Mouse (Mus musculus): Measurements from ENCODE around the gene Gm49630.
"Not testable (repeated sequence)": the region's sequence is repeated elsewhere in the genome, so short reads cannot be mapped to it uniquely, and the experiment has no call there.

Gene Gm49630

DNA sequence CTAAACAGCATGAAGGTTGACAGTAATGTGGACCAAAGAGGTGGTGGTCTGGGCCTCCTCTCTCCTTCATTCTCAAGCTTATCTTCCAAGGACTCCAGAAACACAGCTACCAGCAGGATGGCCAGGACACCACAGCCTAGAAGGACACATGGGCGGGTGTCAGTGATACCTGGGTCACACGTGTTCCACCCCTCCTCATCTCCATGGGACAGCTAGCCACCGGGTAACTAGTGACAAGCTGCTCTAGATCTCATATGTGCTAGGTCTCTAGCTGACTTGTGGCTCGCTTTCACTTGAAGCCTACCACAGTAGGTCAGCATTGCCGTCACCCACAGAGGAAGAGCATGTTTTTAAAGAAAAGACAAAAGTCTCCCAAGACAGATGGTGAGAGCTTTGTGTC lies at the start of gene Gm49630:
Gene Gm49630, minus strand, starts transcription at position 101 of the 400 bp plus-strand sequence.
- DNase-seq (ENCODE audit: low read depth, low spot score): not testable (repeated sequence)

DNA sequence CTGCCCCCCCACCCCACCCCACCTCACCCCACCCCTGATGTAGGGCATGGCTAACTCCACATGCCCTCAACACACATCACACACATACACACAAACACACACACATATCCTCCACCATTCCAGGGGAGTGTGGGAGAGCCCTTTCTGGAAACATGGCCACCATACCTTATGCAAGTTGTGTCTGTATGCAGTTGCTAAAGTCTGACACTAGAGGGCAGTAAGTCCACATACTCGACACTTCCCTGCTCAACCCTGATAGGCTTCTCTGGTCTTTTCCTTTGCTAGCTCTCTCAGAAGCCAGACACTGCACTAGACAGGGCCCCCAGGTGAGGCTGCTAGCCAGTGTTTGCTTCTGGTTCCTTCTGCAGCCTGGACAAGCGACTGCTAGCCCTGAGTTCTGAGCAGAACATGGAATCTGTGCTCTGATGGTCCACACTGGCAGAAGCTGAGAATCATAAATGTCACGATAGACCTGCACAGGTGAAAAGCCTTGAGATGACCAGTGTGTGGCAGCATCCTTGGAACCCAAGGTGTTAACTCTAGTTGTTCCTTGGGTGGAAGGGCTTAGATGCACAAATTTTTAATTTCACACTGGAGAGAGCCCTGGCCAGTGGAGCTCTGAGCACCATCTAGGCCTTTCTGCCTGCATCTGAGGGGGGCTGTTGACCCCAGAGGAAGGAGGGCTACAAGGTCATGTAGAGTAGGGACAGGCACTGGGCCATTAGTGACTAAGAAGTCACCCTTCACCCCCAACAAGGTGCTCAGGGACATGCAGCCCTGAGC lies 48.6 kb upstream of the Gm49630 start:
- not testable (repeated sequence) for DNase-seq (ENCODE audit: low read depth, low spot score)

DNA sequence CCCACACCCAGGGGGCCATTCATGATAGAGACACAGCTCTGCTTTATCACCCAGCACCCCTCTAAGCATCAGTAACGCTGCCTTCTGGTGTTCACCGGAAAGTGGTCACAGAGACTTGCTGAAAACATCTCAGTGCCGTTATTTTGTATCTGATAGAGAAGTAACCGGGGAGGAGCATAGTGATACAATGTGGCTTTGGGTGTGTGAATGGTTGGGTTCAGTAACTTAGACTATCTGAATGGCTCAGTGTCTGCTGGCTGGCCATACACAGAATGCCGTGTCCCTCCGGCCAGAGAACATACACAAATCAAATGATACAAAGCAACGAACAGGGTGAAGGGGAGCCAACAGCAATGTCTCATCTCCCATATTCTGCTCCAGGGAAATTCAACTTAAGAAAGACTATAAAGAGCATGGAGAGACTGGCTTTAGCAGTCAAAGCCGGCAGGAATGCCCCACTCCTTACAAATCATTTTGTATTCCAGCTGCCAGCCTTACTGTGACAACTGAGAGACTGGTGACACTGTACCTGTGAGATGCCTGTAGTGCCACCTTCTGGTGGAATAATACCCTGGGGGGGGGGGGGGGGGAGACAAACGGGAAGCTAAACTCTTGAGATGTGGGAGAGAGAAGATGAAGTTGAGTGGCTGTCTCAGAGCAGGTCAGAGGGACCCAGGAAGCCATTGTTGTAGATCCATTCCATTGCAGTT lies 43.0 kb upstream of the Gm49630 start:
- not testable (repeated sequence) for DNase-seq (ENCODE audit: low read depth, low spot score)

DNA sequence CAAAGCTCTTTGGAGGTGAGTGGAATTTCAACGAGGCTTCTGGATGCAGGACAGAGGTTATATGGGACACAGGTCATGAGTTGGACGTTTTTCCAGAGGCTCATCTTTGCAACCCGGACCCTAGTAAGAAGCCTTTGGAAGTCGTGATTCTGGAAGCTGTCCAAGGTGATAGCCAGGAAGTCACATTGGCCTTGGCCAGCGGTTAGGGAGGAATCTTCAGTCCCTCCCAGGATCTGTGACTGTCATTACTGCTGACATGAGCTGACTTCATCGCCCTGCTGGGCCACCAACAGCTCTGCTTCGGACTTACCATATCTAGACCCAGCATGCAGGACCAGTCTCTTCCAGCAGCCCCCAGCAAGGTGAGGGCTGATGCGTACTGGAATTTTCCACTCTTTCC lies 41.6 kb upstream of the Gm49630 start:
- DNase-seq (ENCODE audit: low read depth, low spot score): not testable (repeated sequence)

DNA sequence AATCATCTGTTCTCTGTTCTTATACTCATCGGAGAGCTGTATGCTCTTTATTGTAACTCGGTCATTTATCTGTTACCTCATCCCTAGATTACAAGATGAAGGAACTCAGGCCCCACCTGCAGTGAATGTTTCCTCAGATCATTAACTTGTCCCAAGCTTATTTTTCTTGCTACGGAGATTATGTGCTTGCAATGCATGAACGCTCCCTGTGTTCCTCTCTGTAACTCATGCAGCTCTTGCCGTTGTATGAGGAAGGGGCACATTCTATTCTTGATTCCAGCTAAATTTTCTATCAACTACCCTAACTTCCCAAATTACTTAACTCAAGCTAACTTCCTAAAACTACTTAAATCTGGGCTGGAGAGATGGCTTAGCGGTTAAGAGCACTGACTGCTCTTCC lies 28.0 kb upstream of the Gm49630 start:
- not testable (repeated sequence) for DNase-seq (ENCODE audit: low read depth, low spot score)

DNA sequence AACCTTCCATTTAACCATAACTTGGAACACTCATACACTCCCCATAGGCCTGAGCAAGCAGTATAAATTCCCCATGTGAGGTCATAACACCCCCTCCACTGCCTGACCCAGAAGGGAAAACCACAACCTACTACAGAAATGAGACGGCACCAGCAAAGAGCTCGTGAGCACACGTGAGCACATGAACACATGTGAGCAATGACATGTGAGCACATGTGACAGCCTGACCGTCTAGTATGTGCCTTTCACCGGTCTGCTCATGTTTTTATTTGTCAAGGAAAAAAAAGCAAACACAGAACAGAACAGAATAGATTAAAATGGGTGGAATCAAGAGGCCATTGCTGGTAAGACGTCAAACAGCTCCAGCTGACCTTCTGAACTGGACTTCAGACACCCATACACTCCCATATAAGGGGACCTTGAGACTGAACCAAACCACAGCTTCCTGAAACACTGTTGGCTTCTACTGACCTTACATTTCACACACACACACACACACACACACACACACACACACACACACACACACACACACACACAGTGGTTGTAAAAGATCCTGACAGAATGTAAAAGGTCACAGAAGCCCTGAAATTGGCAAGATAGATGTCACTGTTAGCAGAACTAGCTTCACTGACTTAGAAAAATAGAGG lies 26.5 kb upstream of the Gm49630 start:
- not testable (repeated sequence) for DNase-seq (ENCODE audit: low read depth, low spot score)

DNA sequence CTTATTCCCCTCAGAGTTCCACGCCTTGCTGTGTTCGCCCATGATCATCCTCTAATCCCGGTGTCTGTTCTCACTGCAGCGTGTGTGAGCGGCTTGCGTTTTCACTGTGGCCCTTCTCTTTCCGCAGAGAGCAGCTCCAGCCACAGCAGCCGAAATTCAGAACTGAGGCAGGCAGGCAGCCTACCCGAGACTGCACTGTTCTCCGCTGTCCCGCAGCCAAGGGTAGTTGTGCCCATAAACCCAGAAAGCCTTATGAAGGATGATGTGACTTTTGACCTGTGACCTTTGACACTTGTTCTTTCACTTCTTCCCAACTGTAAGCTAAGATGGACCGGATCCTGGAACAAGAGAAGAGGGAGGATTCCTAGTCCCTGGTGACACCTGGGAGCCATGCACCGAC lies 25.3 kb upstream of the Gm49630 start:
- DNase-seq (ENCODE audit: low read depth, low spot score): not testable (repeated sequence)

DNA sequence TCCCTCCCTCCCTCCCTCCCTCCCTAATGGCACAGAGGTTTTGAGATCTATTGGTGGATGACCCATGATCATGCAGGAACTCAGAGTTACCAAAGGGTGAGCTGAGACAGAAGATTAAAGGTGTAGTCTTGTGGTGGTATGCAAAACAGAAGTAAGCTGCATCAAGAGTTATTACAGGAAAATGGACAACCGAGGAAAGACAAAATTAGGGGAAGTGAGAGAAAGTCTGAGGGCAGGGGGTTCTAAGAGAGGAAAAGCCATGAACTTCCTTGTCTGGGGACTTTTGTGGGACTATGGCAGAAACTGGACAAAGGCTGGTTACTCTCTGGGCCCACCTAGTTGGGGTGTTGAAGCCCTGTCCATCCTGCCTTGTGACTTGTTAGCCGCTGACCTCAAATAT lies 24.5 kb upstream of the Gm49630 start:
- not testable (repeated sequence) for DNase-seq (ENCODE audit: low read depth, low spot score)

DNA sequence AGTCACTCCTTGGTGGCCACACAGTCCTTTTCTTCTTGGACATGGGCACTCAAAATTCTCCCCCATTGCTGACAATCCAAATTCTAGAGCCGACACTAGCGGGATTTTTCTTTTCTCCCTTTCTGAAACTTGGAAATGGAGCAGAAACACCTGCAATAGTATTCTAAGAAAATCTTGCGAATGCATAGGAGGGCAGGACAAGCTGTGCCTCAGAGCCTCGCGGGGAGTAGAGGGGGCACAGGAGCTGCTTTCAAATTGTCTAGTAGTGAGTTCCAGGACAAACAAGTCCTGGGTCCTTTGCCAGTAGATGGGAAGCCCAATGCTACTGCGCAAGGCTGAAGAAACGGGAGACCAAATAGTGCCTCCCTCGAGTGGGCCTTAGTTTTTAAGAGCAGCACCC lies 23.9 kb upstream of the Gm49630 start:
- not testable (repeated sequence) for DNase-seq (ENCODE audit: low read depth, low spot score)

DNA sequence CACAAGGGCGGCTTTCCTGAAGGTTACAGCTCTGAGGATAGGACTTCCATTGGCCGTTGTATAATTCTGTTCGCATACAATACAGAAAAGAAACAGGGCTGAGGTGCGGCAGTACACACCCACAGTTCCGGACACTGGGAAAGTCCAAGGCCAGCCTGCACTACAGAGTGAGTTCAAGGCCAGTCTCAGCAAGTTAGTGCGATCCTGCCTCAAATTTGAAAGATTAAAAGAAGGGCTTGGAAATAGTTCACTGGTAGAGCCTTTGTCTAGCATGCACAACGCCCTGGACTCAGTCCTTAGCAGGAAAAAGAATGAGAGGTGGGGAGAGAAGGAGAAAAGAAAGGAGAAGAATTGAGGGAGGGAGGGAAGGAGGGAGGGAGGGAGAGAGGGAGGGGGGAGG lies 23.3 kb upstream of the Gm49630 start:
- DNase-seq (ENCODE audit: low read depth, low spot score): not testable (repeated sequence)

DNA sequence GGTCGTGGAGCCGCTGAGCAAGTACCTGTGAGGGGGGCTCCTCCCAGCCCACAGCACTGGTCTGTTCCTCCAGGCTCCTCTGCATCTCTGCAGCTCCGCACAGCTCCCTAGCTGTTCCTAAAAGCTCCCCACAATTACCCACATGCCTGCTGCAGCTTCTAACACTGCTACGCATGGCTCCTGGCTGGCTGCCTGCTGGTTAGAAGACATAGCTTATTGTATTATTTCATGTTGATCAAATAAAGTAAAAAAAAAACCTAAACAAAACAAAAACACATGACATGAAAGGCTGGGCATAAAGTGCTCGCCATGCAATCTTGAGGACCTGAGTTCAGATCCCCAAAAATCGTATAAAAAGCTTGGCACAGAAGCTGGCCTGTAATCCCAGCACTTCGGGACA lies 18.1 kb upstream of the Gm49630 start:
- DNase-seq (ENCODE audit: low read depth, low spot score): not testable (repeated sequence)

DNA sequence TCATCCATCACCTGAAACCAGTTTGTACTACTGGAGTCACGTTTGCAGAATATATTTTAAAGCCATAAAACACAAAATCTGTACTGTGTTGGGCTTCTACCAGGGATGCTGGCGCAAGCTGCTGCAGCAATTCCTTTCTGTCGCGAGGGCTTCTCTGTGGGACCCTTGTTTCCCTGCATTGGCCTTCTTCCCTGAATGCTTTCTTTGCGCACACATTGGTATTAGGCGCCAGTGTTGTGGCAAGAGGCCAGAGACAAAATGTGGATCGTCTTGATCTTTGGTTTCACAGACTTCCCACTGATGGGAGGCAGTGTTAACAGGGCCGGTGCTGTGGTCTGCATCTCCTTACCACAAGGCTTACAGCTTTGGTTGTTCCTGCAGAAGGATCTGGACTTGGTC lies 17.2 kb upstream of the Gm49630 start:
- not testable (repeated sequence) for DNase-seq (ENCODE audit: low read depth, low spot score)

DNA sequence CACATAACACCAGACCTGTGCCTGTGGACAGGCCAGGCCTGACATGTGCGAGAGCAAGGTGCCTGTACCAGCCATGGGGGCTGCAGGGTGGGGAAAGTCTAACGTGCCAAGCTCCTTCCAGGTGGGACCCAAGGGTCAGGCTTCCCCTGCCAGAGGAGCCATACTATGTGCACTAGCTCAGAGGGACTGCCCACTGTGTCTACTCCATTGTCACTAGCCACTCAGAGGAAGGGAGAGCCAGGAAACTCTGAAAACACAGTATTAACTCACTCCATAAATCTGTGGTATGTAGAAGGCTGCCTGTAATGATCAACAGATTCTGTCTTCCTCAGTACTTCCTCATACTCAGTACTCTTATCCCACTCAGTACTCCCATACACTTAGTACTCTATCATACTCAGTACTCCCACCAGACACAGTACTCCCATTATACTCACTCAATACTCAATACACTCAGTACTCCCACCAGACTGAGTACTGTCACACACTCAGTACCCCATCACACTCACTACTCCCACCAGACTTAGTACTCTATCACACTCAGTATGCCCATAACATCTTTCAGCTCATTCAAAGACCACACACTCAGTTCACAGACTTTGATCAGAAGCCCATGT lies 16.7 kb upstream of the Gm49630 start:
- not testable (repeated sequence) for DNase-seq (ENCODE audit: low read depth, low spot score)

DNA sequence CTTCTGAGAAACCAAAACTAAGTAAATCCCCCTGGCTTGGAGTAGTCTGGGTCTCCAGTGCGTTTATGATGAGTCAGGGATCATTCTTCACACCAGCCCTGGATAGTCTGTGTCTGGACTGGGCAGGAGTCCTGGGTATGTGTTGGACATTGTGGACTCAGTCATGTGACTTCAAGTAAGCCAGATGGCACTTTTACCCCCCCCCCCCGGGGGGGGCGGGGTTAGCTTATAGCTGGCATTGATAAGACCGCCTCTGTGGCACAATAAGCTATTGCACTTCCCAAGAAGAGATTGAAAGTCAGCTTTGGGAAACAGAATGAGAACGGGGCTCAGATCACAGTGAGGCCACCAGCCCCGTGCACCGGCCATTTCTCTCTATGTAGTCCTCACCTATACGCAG lies 14.2 kb upstream of the Gm49630 start:
- not testable (repeated sequence) for DNase-seq (ENCODE audit: low read depth, low spot score)

DNA sequence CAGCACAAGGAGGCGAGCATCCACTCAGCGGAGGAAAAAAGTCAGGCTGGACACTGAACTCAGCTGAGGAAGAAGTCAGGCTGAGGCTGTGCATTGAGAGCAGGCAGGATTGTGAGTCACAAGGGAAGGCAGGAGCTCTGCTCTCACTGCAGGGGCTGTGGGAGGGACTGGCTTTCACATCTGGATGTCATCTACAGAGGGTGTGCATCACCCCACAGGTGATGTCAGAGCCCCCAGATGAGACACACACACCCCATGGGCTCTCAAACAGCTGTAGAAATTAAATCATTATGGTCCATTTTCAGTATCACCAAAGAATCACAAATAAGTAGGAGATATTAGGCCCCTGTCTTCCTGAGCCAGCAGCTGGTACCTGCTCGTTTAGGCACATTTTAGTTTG lies 13.6 kb upstream of the Gm49630 start, which contains the start of gene Unc93a2:
Gene Unc93a2, minus strand, starts transcription at position 101 of the 400 bp plus-strand sequence.
- not testable (repeated sequence) for DNase-seq (ENCODE audit: low read depth, low spot score)

DNA sequence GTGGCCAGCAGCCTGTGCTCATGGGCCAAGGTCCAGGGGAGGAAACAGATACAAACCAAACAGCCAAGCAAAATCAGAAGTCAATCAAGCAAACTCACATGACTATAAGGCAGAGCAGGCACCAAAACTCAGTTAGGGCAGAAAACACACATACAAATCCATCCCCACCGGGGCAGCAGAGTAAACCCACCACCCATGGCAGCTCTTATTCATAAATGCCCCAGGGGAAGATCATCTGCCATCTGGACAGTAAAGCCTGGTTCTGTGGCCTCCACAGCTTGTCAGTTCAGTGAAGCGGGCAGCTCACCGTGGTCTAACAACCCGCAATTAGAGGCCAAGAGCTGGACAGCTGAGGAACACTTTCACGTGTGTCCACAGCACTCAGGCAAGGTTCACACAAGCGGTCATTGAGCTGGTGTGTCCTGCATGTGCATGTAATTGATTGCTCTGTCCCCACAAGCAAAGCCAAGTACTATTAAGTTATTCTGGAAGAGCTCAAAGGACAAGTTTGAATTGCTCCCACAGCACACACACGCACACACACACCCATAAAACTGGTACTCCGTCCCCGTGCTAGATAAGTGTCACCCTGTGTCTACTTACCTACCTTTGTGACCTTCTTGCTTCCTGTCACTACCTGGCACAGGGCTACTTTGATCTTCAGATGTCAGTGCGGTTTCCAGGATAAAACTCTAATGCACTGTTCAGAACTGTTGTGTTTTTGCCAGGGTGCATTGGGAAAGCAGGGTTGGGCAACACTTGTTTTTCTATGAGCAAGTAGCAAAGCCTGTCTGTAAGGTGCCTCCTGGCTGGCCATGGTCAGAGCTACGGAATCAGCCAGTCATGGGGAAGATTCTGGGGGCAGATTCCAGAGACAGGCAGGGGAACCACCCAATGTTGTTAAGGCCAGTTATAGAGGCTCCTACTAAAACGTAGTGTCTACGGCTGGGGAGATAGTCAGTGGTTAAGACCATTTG lies 11.7 kb upstream of the Gm49630 start:
- not testable (repeated sequence) for DNase-seq (ENCODE audit: low read depth, low spot score)

DNA sequence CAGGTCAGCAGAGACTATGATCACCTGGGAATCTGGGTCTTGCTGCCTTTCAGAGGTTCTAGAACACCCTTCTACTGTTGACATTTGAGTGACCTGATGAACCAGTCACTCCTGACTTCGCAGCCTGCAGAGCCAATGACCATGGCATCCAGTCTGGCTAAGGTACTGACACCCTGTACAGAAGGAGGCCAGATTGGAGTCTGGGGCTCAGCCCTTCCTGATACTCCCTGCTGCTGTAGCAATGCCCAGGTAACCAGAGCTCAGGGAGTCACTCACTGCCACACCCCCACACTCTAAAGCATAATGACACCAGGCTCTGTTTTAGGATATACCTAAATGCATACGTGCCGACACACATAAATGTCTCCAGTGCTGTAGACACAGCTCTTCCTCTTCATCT lies 10.9 kb upstream of the Gm49630 start:
- not testable (repeated sequence) for DNase-seq (ENCODE audit: low read depth, low spot score)

DNA sequence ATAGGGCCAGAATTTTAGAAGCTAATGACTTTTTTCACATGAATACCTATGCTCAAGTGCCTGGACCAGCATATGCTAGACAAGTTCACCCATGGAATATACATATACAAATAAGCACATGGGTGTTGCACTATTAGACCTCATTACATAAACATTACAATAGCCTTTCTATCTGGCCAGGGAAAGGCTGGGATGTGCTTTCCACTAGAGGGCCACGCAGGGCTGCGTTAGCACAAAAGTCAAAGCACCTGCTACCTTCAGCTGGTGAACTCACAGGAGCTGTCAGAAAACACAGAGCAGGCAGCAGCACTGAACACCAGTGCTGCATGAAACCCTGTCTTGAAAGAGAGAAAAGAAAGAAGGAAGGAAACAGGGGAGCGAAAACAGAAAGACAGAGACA lies 6.1 kb upstream of the Gm49630 start:
- not testable (repeated sequence) for DNase-seq (ENCODE audit: low read depth, low spot score)

DNA sequence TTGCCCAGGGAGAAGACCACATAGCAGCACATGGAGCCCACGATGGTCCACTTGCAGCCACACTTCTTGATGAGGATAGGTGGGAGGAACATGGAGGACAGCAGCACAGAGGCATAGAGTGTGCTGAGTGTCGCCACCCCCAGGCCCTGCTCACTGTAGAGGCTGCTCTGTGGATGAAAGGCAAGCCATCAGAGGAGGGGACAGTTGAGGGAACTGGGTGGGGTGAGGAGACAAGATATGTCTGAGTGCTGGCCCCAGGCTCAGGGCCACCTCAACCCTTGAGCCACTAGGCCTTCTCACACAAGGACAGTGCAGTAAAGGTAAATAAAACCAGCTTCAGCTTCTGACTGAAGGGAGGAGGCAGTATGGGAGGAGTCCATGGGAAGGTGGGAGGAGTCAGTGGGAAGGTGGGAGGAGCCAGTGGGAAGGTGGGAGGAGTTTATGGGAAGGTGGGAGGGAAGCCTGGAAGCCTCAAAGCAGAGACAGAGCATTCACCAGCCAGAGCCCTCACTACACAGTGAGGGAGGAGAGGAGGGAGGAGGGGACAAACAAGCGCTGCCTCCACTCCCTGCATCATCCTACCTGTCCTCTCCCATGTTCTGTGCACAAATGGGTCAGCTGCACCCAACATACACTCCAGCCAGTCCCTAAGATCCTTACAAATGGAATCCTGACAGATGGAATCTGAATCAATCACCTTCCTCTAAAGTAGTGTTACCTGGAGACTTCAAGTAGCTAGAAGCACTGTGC lies 5.3 kb upstream of the Gm49630 start:
- not testable (repeated sequence) for DNase-seq (ENCODE audit: low read depth, low spot score)

DNA sequence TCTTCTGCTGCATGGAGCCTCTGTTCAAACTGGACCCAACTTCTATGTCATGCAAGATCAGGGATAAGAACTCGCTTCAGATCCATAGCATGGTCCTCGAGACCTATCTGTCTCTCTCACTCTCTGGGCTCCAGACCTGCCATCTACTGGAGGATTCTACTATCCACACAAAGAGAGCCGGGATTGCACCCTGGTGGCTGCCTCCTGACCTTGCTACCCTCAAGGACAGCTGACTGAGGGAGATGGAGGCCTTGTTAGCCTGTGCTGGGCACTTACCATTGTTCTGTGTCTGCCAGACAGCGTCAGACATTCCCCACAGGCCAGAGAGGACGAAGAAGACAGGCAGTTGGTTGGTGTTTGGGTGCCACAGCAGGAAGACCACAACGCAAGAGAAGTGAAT lies 2.4 kb downstream of the Gm49630 start:
- not testable (repeated sequence) for DNase-seq (ENCODE audit: low read depth, low spot score)

Data from forelimb bud, embryonic 11.5 days (tissue).